16 mouse cellular contexts compared by ENCODE assay signal in genomic region chr15:8675616-8676015, GRCm38 (mm10). TPM values are rescaled to one million over a fixed set of nuclear protein-coding genes. Genes with fewer than 3 reads are reported as not detected.
"Had no signal": no experiment of that assay in that cellular context is flagged by ENCODE, and none has a peak within 500 bp of the region (broad histone marks: within the 10 kb centered on the region; RNA-seq: fewer than 3 reads in every experiment).

No protein-coding gene starts in this region.

- H3K4me3 ChIP-seq: neural tube, embryonic 15.5 days; stomach, embryonic 15.5 days had no signal

- H3K27ac ChIP-seq: neural tube, embryonic 15.5 days; stomach, embryonic 15.5 days; stomach, postnatal 0 days had no signal

- H3K4me2 ChIP-seq: neural tube, embryonic 15.5 days; stomach, embryonic 15.5 days had no signal

- H3K36me3 ChIP-seq: neural tube, embryonic 15.5 days; stomach, embryonic 15.5 days had no signal

- H3K27me3 ChIP-seq: neural tube, embryonic 15.5 days; stomach, embryonic 15.5 days had no signal

- H3K9me3 ChIP-seq: neural tube, embryonic 15.5 days; stomach, embryonic 15.5 days had no signal

- H3K4me1 ChIP-seq: neural tube, embryonic 15.5 days; stomach, embryonic 15.5 days had no signal

- DNase-seq: retina, postnatal 1 day; right cerebral cortex, adult 18-20 months; right cerebral cortex, postnatal 14 days; right cerebral cortex, postnatal 25 days; right cerebral cortex, postnatal 4 days; spleen, adult 18-20 months; thymus, adult 18-20 months; thymus, adult 2 months; thymus, postnatal 14 days; thymus, postnatal 25 days; thymus, postnatal 36 days; thymus, postnatal 4 days had no signal

- H3K9ac ChIP-seq: neural tube, embryonic 15.5 days; stomach, embryonic 15.5 days had no signal

RNA-seq across cellular contexts. Expression of gene Slc1a3, which starts 34.9 kb away (rescaled TPM):
- total RNA-seq: neutrophil, adult 5-6 weeks had no signal
